Comparison of ENCODE assay signal across 8 mouse cellular contexts in the genomic region with DNA sequence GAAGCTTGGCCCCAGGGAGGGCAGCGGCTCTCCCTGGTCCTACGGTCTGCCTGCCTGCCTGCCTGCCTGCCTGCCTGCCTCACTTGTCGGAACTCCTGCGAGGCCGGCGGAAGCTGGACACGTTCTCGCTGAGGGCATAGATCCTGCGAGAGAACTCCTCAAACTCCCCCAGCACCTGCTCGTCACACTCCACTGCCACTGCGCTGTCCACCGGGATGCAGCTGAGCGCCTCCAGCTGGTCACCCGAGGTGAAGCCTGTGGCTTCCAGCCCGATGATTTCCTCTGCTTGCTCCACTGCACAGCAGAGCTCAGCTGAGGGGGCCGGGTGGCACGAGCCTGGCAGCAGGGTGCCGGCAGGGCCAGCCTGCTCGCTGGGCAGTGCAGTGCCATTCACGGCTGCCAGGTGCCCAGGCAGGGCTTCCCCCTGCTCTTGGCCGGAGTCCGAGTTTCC. TPM values are rescaled to one million over a fixed set of nuclear protein-coding genes. Genes with fewer than 3 reads are reported as not detected.
DNase-seq lines count a peak whose midpoint lies in the region; ATAC-seq lines count a peak whose summit lies in the region.

No protein-coding gene starts in this region.

- H3K4me3 ChIP-seq in kidney, embryonic 15.5 days (replicated peaks), result no peak overlapping the region

- peaks cover 46% of the 10 kb centered on the region for H3K4me1 ChIP-seq in kidney, embryonic 15.5 days

- DNase-seq in left cerebral cortex, postnatal 4 days, result peak; percentile 91
- DNase-seq in left cerebral cortex, postnatal 36 days (ENCODE audit: low spot score in 2 of 2), result no peak
- DNase-seq in cerebellum, postnatal 25 days, result peak; percentile 82 to 86
- DNase-seq in retina, embryonic 14.5 days (ENCODE audit: low spot score), result peak; percentile 75
- DNase-seq in heart, postnatal 4 days, result no peak
- no peak for DNase-seq in gastrocnemius, postnatal 10 days
- DNase-seq in right cerebral cortex, postnatal 25 days, result no peak

- intact Hi-C loops in left cerebral cortex, postnatal 4 days (cut with DNase I), result no loop called here
- intact Hi-C loops in left cerebral cortex, postnatal 36 days (cut with DNase I), result no loop called here

- ATAC-seq in kidney, embryonic 15.5 days (replicated peaks; ENCODE audit: low FRiP score), result peak; percentile 83

- no peak overlapping the region for H3K9ac ChIP-seq in kidney, embryonic 15.5 days

- no peaks in the 10 kb centered on the region for H3K9me3 ChIP-seq in kidney, embryonic 15.5 days (replicated peaks)

- H3K4me2 ChIP-seq in kidney, embryonic 15.5 days, result peak overlapping the region; percentile 45

- peaks cover 11% of the 10 kb centered on the region for H3K36me3 ChIP-seq in kidney, embryonic 15.5 days

- 35% methylated on average over 22 of the region's 22 CpGs for WGBS in kidney, embryonic 15.5 days

- no peaks in the 10 kb centered on the region for H3K27me3 ChIP-seq in kidney, embryonic 15.5 days

- no peak overlapping the region for H3K27ac ChIP-seq in kidney, embryonic 15.5 days

RNA-seq across cellular contexts. Expression of a gene that starts 52.9 kb away (rescaled TPM):
- under 1 TPM; 0.81 to 0.84 TPM for total RNA-seq in left cerebral cortex, postnatal 4 days (2021)
- under 1 TPM; 0.39 to 0.63 TPM for total RNA-seq in left cerebral cortex, postnatal 36 days (2021)
- polyA plus RNA-seq in kidney, embryonic 15.5 days (2015; fragmentation: Nextera tagmentation; extraction: Ambion mirVana), result 35.5 and 36.9 TPM in 2 replicates
- 1 to 10 TPM; 4.4 to 5.7 TPM for total RNA-seq in heart, postnatal 4 days (2021)
- 10 to 100 TPM; 10.5 to 12.8 TPM for total RNA-seq in gastrocnemius, postnatal 10 days (2021)

Comparison
In these comparisons a context has a peak if more than half of its experiments do, and no peak if none do; other contexts are left out.
1. DNase-seq: peak in left cerebral cortex, postnatal 4 days (single experiment), cerebellum, postnatal 25 days (2 of 2) and retina, embryonic 14.5 days (single experiment); none in left cerebral cortex, postnatal 36 days (0 of 2), heart, postnatal 4 days (single experiment), gastrocnemius, postnatal 10 days (single experiment) and right cerebral cortex, postnatal 25 days (single experiment).